Mouse (Mus musculus) heart, embryonic 13.5 days (tissue): ENCODE results near the gene Trpv4. TPM values are rescaled to one million over a fixed set of nuclear protein-coding genes. Genes with fewer than 3 reads are reported as not detected.

Experiments
- ATAC-seq: fragments of 200-750 bp; cut with Nextera tagmentation; 2 replicates; pipeline ENCODE4 v1.8.0; 2017; ENCODE audit warnings: moderate TSS enrichment; ENCODE audit not compliant: insufficient number of reproducible peaks, low FRiP score, low TSS enrichment; ENCODE audit errors: extremely low read depth
- H3K27ac ChIP-seq: fragments of 300-500 bp; sonication (generic); replicated peaks from 2 replicates; pipeline ENCODE4 v1.5.1; 2015; ENCODE audit warnings: moderate library complexity, mild to moderate bottlenecking, inconsistent platforms
- H3K27me3 ChIP-seq: fragments of 300-500 bp; sonication (generic); replicated peaks from 2 replicates; pipeline ENCODE4 v1.6.1; 2015; ENCODE audit warnings: mild to moderate bottlenecking, inconsistent platforms
- H3K36me3 ChIP-seq: fragments of 300-500 bp; sonication (generic); 2 replicates; pipeline ENCODE4 v1.6.1; 2015; ENCODE audit warnings: mild to moderate bottlenecking, inconsistent platforms
- H3K4me1 ChIP-seq: fragments of 300-500 bp; sonication (generic); 2 replicates; pipeline ENCODE4 v1.6.1; 2015; ENCODE audit warnings: inconsistent platforms
- H3K4me2 ChIP-seq: fragments of 300-500 bp; sonication (generic); 2 replicates; pipeline ENCODE4 v1.6.1; 2015; ENCODE audit warnings: inconsistent platforms, mild to moderate bottlenecking, moderate library complexity
- H3K4me3 ChIP-seq: fragments of 300-500 bp; sonication (generic); 2 replicates; pipeline ENCODE4 v1.5.1; 2015; ENCODE audit warnings: moderate library complexity, mild to moderate bottlenecking, inconsistent platforms
- H3K9ac ChIP-seq: fragments of 300-500 bp; sonication (generic); 2 replicates; pipeline ENCODE4 v1.6.1; 2015; ENCODE audit warnings: inconsistent platforms, mild to moderate bottlenecking, moderate library complexity
- H3K9me3 ChIP-seq: fragments of 300-500 bp; sonication (generic); 2 replicates; pipeline ENCODE4 v1.6.1; 2016; ENCODE audit warnings: inconsistent platforms
- WGBS: fragments of 180-500 bp; shearing (Covaris S2); methylation state at CpG from one replicate; pipeline ENCODE4 v1.1.7; 2015; ENCODE audit warnings: mixed read lengths; 5-methylcytosine and 5-hydroxymethylcytosine counted together
- polyA plus RNA-seq: library from polyadenylated mRNA; unstranded; fragments of >200 nt; fragmentation: Nextera tagmentation; extraction: Ambion mirVana; gene quantifications from 2 replicates; pipeline ENCODE4 v1.2.1, GENCODE M21; 2015

Gene Trpv4
- polyA plus RNA-seq, 1 experiment from 2014 or later: 0.83 TPM

DNA sequence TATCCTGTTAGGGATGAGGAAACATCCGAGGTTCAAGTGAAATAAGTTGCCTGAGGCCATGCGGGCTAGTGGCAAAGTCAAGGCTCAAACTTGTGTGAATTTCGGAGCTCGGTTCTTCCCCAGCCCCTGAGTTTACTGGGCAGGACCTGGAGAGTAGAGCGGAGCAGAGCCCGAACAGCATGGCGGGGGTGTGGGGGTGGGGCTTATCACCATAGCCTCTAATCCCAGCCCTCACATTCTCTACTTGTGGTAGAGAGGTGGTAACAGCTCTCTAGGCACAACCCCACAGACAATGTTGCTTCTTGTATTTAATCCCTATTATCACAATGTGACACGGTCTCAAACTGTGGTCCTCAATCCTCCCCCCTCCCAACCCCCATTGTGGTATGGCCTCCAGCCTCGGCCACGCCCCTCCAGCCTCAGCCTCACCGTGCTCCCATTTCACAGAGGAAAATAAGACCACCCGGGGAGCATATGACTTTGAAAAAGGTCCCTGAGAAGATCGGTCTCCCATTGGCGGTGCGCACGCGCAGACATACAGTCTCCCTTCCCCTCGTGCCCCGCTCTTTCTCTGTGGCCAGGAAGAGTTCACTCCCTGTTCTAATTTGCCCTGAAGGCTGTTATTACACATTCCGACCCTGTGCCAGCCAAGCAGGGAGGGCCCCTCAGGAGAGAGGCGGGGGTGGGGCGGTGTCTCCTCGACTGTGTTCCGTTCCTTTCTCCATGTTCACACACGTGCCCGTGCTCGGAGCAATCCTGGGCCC is 10.8 kb downstream of the Trpv4 start:
- Histone ChIP-seq H3K4me1 (peaks cover 28% of the 10 kb centered on the region), H3K9ac (peak overlapping the region; percentile 60)
- no peak for ATAC-seq

DNA sequence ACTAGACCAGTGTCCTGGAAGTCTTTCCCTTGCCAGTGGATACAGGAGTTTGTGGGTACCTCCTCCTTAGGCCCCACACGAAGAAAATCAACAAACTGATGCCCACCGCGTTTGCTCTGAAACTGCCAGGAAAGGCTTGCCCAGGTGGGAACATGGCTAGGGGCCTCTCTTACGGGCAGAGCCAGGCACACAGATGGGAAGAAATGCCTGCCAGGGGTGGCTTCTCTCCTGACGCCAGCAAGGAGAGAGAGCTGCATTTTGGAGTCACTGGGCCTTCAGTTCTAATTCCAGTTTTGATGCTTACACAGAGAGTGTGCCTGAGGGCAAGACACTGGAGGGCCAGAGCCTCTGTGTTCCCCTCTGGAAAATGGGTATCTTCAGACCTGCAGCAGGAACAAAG is 12.3 kb downstream of the Trpv4 start:
- Histone ChIP-seq H3K9me3 (no peaks in the 10 kb centered on the region), H3K27ac (no peak overlapping the region), H3K4me3 (no peak overlapping the region), H3K9ac (no peak overlapping the region), H3K4me2 (no peak overlapping the region), H3K4me1 (peaks cover 21% of the 10 kb centered on the region), H3K27me3 (peaks cover 80% of the 10 kb centered on the region), H3K36me3 (no peaks in the 10 kb centered on the region)
- no peak for ATAC-seq
- 85% methylated on average over 5 of the region's 5 CpGs for WGBS

More for the DNA sequence above, 10.8 kb downstream of the Trpv4 start:
- WGBS: 4% methylated on average over 27 of the region's 27 CpGs
- Histone ChIP-seq H3K27me3 (peaks cover 80% of the 10 kb centered on the region), H3K4me3 (peak overlapping the region; percentile 42), H3K27ac (no peak overlapping the region), H3K36me3 (no peaks in the 10 kb centered on the region), H3K4me2 (peak overlapping the region; percentile 73), H3K9me3 (no peaks in the 10 kb centered on the region)

DNA sequence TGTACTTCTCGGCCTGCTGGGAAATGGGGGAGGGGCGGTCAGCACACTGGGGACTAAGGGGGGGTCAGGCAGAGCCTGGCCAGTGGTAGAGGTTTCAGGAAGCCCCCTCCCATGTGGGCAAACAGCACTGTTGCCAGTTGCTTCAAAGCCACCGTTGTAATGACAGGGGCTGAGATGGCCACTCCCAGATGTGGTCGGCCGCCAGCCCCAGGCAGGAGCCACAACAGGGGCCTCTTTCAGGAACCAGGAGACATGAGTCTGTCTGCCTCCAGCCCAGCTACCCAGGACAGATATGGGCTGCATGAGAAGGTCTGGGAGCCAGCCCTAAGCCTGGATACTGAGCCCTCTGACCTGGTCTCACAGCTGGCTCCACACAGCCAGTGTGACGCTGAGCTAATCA is 13.3 kb downstream of the Trpv4 start:
- Histone ChIP-seq H3K4me2 (no peak overlapping the region), H3K36me3 (no peaks in the 10 kb centered on the region), H3K4me1 (peaks cover 12% of the 10 kb centered on the region), H3K27me3 (peaks cover 78% of the 10 kb centered on the region), H3K9me3 (no peaks in the 10 kb centered on the region), H3K4me3 (no peak overlapping the region), H3K27ac (no peak overlapping the region), H3K9ac (no peak overlapping the region)
- 40% methylated on average over 6 of the region's 6 CpGs for WGBS
- 0 out of 2 replicates have a peak, but pooled peaks have one; percentile 10 for ATAC-seq

DNA sequence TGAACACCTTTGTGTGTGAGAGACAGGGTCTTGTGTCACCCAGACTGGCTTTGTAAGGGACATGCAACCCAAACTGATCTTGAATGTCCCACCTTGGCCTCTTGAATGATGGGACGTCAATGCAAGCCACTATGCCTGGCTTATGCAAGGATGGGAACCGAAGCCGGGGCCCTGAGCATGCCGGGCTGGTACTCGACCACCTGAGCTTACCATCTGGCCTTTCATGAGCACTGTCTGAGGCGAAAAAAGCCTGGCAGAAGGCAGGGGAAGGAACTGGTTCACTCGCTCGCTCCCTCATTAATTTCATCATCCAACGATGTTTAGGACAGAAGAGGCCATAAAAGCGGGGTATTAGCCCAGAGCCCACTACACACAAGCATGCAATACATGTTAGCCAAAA is 17.4 kb downstream of the Trpv4 start:
- Histone ChIP-seq H3K4me3 (no peak overlapping the region), H3K27ac (no peak overlapping the region), H3K9ac (no peak overlapping the region), H3K4me2 (no peak overlapping the region), H3K36me3 (no peaks in the 10 kb centered on the region), H3K9me3 (no peaks in the 10 kb centered on the region), H3K27me3 (peaks cover 81% of the 10 kb centered on the region), H3K4me1 (0 out of 2 replicates have a peak, but pooled peaks cover 7% of the 10 kb centered on the region)
- WGBS: 68% methylated on average over 10 of the region's 10 CpGs
- no peak for ATAC-seq

DNA sequence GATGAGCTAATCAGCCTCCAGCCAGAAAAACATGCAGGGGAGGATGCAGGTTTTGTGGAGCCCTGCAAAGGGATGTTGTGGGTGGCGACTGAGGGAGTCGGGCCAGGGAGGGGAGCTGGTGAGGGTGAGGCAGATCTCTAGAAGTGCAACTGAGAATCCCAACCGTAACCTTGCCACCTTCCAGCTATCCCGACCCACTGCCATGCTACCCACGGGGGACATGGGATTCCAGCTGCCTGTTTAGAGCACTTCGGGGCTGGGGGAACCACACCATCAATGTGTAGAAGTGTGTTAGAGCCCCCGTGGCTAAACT is 18.6 kb downstream of the Trpv4 start:
- 0 out of 2 replicates have a peak, but pooled peaks cover 7% of the 10 kb centered on the region for H3K4me1 ChIP-seq

DNA sequence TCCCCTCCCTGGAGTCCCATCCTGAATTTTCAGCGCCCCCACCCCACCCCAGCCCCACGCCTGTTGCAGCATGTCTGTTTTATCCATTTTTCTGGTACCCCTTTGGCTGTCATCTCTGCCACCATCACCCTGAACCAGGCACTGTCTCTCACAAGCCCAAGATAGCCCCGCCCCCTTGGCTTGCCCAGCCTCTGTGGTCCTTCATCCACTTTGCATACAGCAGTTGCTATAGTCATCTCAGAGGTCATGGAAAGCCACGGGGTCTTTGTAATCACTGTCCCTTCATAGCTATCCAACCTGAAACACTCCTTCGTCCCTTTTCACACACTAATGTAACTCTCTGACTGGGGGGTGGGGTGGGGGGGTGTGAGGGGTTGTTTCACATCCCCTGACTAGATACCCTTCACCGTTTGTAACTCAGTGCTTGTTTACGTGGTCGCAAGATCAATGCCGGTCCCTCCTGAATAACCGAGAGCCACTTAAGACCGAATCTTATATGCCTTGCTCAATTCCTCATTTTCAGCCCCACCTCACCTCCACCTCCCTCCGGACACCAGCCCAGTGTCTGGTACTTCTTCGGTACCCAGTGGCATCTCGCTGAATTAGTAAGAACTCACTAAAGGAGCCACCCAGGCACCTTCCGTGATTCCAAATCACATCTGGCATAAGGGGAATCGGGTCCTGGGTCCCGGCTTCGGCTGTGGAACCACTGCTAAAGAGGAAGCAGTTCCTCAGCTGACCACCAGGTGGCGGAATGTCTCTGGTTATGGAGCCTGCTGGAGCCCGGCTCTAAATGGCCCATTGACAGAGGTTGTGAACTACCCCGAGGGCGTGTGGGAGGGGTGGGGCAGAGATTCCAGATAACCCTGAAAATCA is 19.2 kb downstream of the Trpv4 start:
- peaks cover 80% of the 10 kb centered on the region for H3K27me3 ChIP-seq
- no peaks in the 10 kb centered on the region for H3K9me3 ChIP-seq
- H3K4me3 ChIP-seq: peak overlapping the region; percentile 25; the same call in 1 of the 2 replicates
- H3K4me2 ChIP-seq: peak overlapping the region; percentile 57
- no peaks in the 10 kb centered on the region for H3K36me3 ChIP-seq
- peak overlapping the region; percentile 63; the same call in 1 of the 2 replicates for H3K9ac ChIP-seq
- H3K4me1 ChIP-seq: 0 out of 2 replicates have a peak, but pooled peaks cover 7% of the 10 kb centered on the region
- WGBS: 12% methylated on average over 22 of the region's 22 CpGs
- H3K27ac ChIP-seq: no peak overlapping the region
- no peak for ATAC-seq

More for the DNA sequence above, 18.6 kb downstream of the Trpv4 start:
- no peaks in the 10 kb centered on the region for H3K36me3 ChIP-seq
- 25% methylated on average over 7 of the region's 7 CpGs for WGBS
- H3K27ac ChIP-seq: no peak overlapping the region
- peak overlapping the region; percentile 44; the same call in 1 of the 2 replicates for H3K9ac ChIP-seq
- H3K9me3 ChIP-seq: no peaks in the 10 kb centered on the region
- H3K4me2 ChIP-seq: peak overlapping the region; percentile 57
- no peak for ATAC-seq
- H3K4me3 ChIP-seq: peak overlapping the region; percentile 25; the same call in 1 of the 2 replicates
- peaks cover 77% of the 10 kb centered on the region for H3K27me3 ChIP-seq

DNA sequence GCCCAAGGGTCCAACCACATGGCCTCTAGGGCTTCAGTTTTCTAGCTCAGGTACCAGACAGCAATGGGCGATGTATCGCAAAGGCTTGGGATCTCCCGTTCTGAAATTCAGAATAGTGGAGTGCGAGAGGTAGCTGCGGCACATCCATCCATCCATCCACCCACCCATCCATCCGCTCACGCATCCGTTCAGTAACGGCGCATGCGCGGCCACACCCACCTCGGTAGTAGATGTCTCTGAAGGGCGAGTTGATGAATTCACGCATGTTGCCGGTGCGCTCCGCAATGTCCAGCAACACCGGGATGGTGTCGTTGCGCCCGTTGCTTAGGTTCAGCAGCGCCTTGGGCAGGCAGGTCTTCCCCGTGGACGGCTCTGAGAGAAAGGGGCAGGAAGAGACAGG is 22.1 kb downstream of the Trpv4 start:
- WGBS: 73% methylated on average over 25 of the region's 25 CpGs
- Histone ChIP-seq H3K4me1 (0 out of 2 replicates have a peak, but pooled peaks cover 7% of the 10 kb centered on the region), H3K4me3 (no peak overlapping the region), H3K27ac (no peak overlapping the region), H3K9me3 (no peaks in the 10 kb centered on the region), H3K36me3 (no peaks in the 10 kb centered on the region), H3K27me3 (peaks cover 62% of the 10 kb centered on the region), H3K4me2 (no peak overlapping the region), H3K9ac (no peak overlapping the region)
- ATAC-seq: no peak

DNA sequence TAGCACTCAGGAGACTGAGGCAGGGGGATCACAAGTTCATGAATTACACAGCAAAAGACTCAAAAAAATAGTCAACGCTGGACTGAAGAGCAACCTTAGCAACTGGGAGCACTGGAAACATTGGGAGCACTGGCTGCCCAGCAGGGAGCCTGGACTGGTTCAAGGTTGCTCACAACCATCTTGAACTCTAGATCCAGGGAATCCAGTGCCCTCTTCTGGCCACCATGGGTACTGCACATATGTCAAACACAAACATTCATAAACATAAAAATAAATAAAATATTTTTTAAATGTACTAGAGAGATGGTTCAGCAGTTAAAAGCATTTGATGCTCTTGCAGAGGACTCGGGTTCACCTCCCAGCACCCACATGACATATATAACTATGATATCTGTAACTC is 26.9 kb downstream of the Trpv4 start:
- no peak overlapping the region for H3K9ac ChIP-seq
- no peak overlapping the region for H3K27ac ChIP-seq
- H3K36me3 ChIP-seq: no peaks in the 10 kb centered on the region
- H3K9me3 ChIP-seq: no peaks in the 10 kb centered on the region
- ATAC-seq: no peak
- no peaks in the 10 kb centered on the region for H3K4me1 ChIP-seq
- 40% methylated on average over 2 of the region's 2 CpGs for WGBS
- H3K27me3 ChIP-seq: peaks cover 34% of the 10 kb centered on the region
- H3K4me3 ChIP-seq: no peak overlapping the region
- H3K4me2 ChIP-seq: no peak overlapping the region

DNA sequence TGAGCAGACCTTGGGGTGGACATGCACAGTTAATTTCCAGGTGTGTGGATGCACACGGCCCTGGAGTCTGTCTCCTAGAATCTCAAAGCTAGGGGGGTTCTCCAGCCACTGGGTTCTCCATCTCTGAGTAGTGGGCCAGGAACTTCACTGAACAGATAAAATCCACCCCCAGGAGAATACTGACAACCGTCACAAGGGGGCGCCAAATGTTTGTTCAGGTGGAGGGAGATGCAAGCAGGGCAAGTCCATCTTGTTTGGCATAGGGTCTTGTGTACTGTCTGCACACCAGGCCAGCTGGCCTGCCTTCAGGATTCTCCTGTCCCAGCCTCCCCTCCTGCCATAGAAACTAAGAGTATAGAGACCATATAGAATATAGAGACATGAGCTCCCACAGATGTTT is 32.6 kb downstream of the Trpv4 start:
- peaks cover 24% of the 10 kb centered on the region for H3K27me3 ChIP-seq
- WGBS: 15% methylated on average over 3 of the region's 3 CpGs
- no peak overlapping the region for H3K4me2 ChIP-seq
- H3K4me3 ChIP-seq: no peak overlapping the region
- no peak overlapping the region for H3K9ac ChIP-seq
- H3K9me3 ChIP-seq: no peaks in the 10 kb centered on the region
- H3K4me1 ChIP-seq: no peaks in the 10 kb centered on the region
- no peak overlapping the region for H3K27ac ChIP-seq
- H3K36me3 ChIP-seq: no peaks in the 10 kb centered on the region
- ATAC-seq: no peak

DNA sequence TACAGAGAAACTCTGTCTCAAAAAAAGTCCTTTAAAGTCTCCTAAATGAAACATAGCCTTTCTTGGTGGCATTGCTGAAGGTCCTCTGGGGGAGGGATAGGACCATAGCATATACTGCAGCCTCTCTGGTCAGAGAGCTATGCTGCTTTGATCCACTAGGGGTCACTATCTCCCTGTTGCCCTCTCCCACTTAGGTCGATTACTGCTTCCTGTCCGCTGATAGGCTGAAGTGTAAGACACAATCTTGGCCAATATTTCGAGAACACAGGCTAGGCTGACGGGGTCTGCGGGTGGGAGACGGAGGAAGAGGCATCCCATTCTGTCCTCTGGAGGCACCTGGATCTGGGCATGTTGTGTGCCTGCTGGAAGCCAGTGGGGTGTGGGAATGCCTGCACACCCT is 37.9 kb downstream of the Trpv4 start:
- Histone ChIP-seq H3K9me3 (no peaks in the 10 kb centered on the region), H3K27ac (no peak overlapping the region), H3K27me3 (peaks cover 37% of the 10 kb centered on the region), H3K4me1 (no peaks in the 10 kb centered on the region), H3K4me2 (no peak overlapping the region), H3K4me3 (no peak overlapping the region), H3K36me3 (no peaks in the 10 kb centered on the region), H3K9ac (no peak overlapping the region)
- 45% methylated on average over 6 of the region's 6 CpGs for whole genome bisulfite sequencing
- no peak for ATAC-seq

DNA sequence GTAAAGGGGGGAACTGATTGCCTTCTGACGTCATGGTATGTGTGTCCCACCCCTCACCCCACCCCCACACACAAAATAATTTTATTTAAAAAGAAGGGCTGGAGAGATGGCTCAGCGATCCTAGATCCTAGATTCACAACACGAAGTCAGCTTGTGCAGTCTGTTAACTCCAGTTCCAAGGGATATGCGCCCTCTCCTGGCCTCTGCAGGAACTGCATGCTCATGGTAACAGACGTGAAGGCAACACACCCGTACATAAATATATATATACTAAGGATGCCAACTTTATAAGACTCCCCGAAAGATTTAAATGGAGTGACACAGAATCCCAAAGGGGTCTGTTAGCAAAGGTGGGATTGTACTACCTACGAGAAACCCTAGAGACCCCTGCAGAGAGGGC is 39.4 kb downstream of the Trpv4 start:
- Histone ChIP-seq H3K27ac (no peak overlapping the region), H3K4me3 (no peak overlapping the region), H3K4me1 (no peaks in the 10 kb centered on the region), H3K4me2 (no peak overlapping the region), H3K27me3 (peaks cover 37% of the 10 kb centered on the region), H3K9me3 (no peaks in the 10 kb centered on the region), H3K9ac (no peak overlapping the region), H3K36me3 (no peaks in the 10 kb centered on the region)
- ATAC-seq: no peak
- 24% methylated on average over 8 of the region's 8 CpGs for WGBS
